Mouse (Mus musculus): ENCODE results near the gene Pick1. TPM values are rescaled to one million over a fixed set of nuclear protein-coding genes. Genes with fewer than 3 reads are reported as not detected.
A peak's percentile ranks its signal among the peaks of the same experiment; 100 is the strongest.

Pick1 gene
- 31.8 and 35.6 TPM in 2 replicates for polyA plus RNA-seq (2015; fragmentation: Nextera tagmentation; extraction: Ambion mirVana)

DNA sequence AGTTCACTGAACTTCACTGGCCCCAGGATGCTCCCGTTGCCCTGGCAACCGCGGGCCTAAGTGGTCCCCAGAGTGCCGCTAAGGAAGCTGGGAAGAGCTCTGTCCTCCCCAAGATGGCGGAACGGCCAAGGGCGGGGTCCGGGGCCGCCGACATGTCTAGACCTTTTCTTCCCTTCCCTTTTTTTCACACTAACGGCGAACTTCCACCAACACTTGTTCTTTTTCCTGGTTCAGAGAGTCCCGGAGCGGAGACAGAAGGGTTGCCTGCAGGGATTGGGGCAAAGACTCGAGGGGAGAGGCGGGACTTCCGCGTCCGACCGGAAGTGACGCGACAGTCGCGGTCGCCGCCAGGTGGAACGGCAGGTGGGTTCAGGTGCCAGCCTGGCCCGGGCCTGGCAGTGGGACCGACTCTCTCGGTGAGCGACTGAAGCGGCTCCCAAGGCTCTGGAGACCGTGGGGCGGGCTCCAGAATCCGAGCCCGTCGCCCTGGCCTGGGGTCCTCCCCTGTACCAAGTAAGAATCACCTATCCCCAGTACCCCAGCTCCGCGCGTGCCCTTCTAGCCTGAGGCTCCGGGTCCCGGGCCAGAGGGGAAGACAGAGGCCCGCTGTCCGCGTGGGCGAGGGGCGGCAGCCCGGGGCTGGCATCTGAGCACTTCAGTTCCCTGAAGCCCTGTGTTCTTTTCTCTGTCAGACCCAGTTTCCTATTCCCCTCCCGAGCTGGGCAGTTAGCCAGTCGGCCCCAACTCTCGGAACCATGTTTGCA is at the start of gene Pick1, which contains the start of gene Gm49486:
Gene Pick1, plus strand, starts transcription at position 116 of the 764 bp plus-strand sequence.
Gene Gm49486, plus strand, starts transcription at position 334 of the 764 bp plus-strand sequence.
- Histone ChIP-seq H3K4me3 (replicated peaks; ENCODE audit: low read depth, low read length) (peak within 1 kb of the TSS; percentile 53), H3K36me3 (ENCODE audit: insufficient read depth, low read length) (peaks cover 11% of the 10 kb centered on the region; the same call in 1 of the 2 replicates), H3K4me1 (replicated peaks; ENCODE audit: insufficient read depth, low read length) (peaks cover 4% of the 10 kb centered on the region; the same call in 1 of the 2 replicates), H3K9ac (ENCODE audit: low read depth, low read length) (peak within 1 kb of the TSS; percentile 74), H3K27me3 (ENCODE audit: insufficient read depth, low read length) (no peaks in the 10 kb centered on the region), H3K9me3 (replicated peaks; ENCODE audit: low read length) (no peaks in the 10 kb centered on the region), H3K27ac (peak within 1 kb of the TSS; percentile 95), H3K4me2 (ENCODE audit: low read length) (peak within 1 kb of the TSS; percentile 76)
- TF ChIP-seq CTCF (IDR thresholded peaks at IDR 0.05; ENCODE audit: low read depth): no peak
- under 1% methylated on average over 51 of the region's 51 CpGs for WGBS
- peak; percentile 87 for ATAC-seq (replicated peaks; ENCODE audit: low FRiP score, low read depth)
- peak; percentile 93 for DNase-seq (ENCODE audit: low spot score)

DNA sequence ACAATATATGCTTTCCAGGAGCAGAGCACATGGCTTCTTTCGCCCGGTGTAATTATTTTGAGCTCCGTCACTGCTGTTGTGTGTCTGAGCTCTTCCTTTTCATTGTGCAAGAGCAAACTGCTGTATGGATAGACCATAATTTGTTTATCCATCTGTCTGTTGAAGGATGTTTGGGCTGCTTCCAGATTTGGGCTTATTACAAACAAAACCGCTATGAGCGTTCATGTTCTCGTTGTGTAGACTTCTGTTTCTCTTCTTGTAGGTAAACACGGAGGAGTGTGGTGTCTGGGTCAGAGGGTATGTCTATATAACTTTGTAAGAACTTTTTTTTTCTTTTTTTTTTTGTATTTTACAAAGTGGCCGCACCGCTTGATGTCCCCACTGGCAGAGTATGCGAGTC is 43.8 kb upstream of the Pick1 start:
- no peak for TF ChIP-seq CTCF (IDR thresholded peaks at IDR 0.05; ENCODE audit: low read depth)
- Histone ChIP-seq H3K9ac (ENCODE audit: low read depth, low read length) (no peak overlapping the region), H3K4me1 (replicated peaks; ENCODE audit: insufficient read depth, low read length) (no peaks in the 10 kb centered on the region), H3K27me3 (ENCODE audit: insufficient read depth, low read length) (no peaks in the 10 kb centered on the region), H3K27ac (no peak overlapping the region), H3K9me3 (replicated peaks; ENCODE audit: low read length) (no peaks in the 10 kb centered on the region), H3K4me3 (replicated peaks; ENCODE audit: low read depth, low read length) (no peak overlapping the region), H3K36me3 (ENCODE audit: insufficient read depth, low read length) (no peaks in the 10 kb centered on the region), H3K4me2 (ENCODE audit: low read length) (no peak overlapping the region)
- no peak for ATAC-seq (replicated peaks; ENCODE audit: low FRiP score, low read depth)
- no peak for DNase-seq (ENCODE audit: low spot score)
- 70% methylated on average over 10 of the region's 10 CpGs for WGBS

DNA sequence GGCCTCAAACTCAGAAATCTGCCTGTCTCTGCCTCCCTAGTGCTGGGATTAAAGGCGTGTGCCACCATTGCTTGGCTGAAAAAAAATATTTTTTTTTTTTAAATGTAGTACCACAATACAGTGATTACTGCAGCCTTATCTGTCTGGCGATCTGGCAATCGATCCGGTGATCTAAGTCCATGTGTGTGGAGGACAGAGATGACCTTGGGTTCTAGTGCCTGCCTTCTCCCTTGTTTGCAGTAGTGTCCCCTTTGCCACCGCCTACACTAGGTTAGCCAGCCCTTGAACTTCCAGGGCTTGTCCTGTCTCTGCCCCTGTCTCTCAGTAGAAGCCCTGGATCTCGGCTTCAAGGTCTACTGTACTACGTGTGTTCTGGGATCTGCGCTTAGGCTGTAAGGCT is 41.2 kb upstream of the Pick1 start:
- Histone ChIP-seq H3K4me3 (replicated peaks; ENCODE audit: low read depth, low read length) (no peak overlapping the region), H3K4me2 (ENCODE audit: low read length) (no peak overlapping the region), H3K36me3 (ENCODE audit: insufficient read depth, low read length) (no peaks in the 10 kb centered on the region), H3K9me3 (replicated peaks; ENCODE audit: low read length) (no peaks in the 10 kb centered on the region), H3K27ac (no peak overlapping the region), H3K27me3 (ENCODE audit: insufficient read depth, low read length) (no peaks in the 10 kb centered on the region), H3K4me1 (replicated peaks; ENCODE audit: insufficient read depth, low read length) (peaks cover 1% of the 10 kb centered on the region; the same call in 1 of the 2 replicates), H3K9ac (ENCODE audit: low read depth, low read length) (no peak overlapping the region)
- no peak for TF ChIP-seq CTCF (IDR thresholded peaks at IDR 0.05; ENCODE audit: low read depth)
- WGBS: 84% methylated on average over 8 of the region's 8 CpGs
- DNase-seq (ENCODE audit: low spot score) (no peak), ATAC-seq (replicated peaks; ENCODE audit: low FRiP score, low read depth) (no peak)

DNA sequence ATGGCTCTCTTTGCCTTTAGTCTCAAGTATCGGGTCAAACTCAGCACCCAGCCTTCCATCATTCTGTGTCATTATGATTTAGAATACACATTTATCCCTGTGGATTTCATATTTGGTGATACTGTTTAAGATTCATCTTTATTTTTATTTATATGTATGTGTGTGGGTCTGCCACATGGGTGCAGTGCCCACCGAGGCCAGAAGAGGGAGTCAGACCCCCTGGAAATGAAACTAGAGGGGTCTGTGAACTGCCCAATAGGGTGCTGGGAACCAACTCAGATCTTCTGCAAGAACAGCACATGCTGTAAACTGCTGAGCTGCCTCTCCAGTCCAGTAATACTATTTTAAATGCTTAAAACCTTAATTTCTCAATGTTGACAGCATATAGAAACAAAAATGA is 37.5 kb upstream of the Pick1 start:
- Histone ChIP-seq H3K4me1 (replicated peaks; ENCODE audit: insufficient read depth, low read length) (peaks cover 5% of the 10 kb centered on the region; the same call in 1 of the 2 replicates), H3K9ac (ENCODE audit: low read depth, low read length) (no peak overlapping the region), H3K4me3 (replicated peaks; ENCODE audit: low read depth, low read length) (no peak overlapping the region), H3K27me3 (ENCODE audit: insufficient read depth, low read length) (no peaks in the 10 kb centered on the region), H3K9me3 (replicated peaks; ENCODE audit: low read length) (no peaks in the 10 kb centered on the region), H3K4me2 (ENCODE audit: low read length) (no peak overlapping the region), H3K36me3 (ENCODE audit: insufficient read depth, low read length) (no peaks in the 10 kb centered on the region), H3K27ac (no peak overlapping the region)
- ATAC-seq (replicated peaks; ENCODE audit: low FRiP score, low read depth) (no peak), DNase-seq (ENCODE audit: low spot score) (no peak)
- TF ChIP-seq CTCF (IDR thresholded peaks at IDR 0.05; ENCODE audit: low read depth): no peak
- WGBS: 93% methylated on average over 2 of the region's 2 CpGs

DNA sequence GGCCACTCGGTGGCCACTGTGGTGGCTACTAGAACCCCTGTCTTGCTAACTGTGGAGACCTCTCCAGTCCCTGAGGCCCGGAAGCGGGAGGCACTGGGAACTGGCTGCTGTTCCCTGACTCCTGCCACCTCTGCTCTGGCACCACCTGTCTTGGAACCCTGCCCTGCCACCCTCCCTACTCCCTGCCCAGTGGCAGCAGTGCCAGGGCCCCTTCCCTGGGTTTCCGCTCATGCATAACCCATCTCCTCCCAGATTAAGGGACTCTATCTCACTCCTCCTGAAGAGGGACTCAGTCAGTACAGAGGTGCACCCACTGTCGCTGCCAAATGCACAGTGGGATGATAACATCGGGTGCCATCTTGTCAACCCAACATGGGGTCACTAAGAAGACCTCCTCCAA is 36.5 kb upstream of the Pick1 start:
- 86% methylated on average over 6 of the region's 6 CpGs for WGBS
- H3K4me2 ChIP-seq (ENCODE audit: low read length): no peak overlapping the region
- no peaks in the 10 kb centered on the region for H3K27me3 ChIP-seq (ENCODE audit: insufficient read depth, low read length)
- H3K4me3 ChIP-seq (replicated peaks; ENCODE audit: low read depth, low read length): no peak overlapping the region
- H3K4me1 ChIP-seq (replicated peaks; ENCODE audit: insufficient read depth, low read length): peaks cover 5% of the 10 kb centered on the region; the same call in 1 of the 2 replicates
- H3K9me3 ChIP-seq (replicated peaks; ENCODE audit: low read length): no peaks in the 10 kb centered on the region
- no peak for TF ChIP-seq CTCF (IDR thresholded peaks at IDR 0.05; ENCODE audit: low read depth)
- DNase-seq (ENCODE audit: low spot score) (no peak), ATAC-seq (replicated peaks; ENCODE audit: low FRiP score, low read depth) (no peak)
- H3K9ac ChIP-seq (ENCODE audit: low read depth, low read length): no peak overlapping the region
- H3K27ac ChIP-seq: no peak overlapping the region
- H3K36me3 ChIP-seq (ENCODE audit: insufficient read depth, low read length): no peaks in the 10 kb centered on the region

DNA sequence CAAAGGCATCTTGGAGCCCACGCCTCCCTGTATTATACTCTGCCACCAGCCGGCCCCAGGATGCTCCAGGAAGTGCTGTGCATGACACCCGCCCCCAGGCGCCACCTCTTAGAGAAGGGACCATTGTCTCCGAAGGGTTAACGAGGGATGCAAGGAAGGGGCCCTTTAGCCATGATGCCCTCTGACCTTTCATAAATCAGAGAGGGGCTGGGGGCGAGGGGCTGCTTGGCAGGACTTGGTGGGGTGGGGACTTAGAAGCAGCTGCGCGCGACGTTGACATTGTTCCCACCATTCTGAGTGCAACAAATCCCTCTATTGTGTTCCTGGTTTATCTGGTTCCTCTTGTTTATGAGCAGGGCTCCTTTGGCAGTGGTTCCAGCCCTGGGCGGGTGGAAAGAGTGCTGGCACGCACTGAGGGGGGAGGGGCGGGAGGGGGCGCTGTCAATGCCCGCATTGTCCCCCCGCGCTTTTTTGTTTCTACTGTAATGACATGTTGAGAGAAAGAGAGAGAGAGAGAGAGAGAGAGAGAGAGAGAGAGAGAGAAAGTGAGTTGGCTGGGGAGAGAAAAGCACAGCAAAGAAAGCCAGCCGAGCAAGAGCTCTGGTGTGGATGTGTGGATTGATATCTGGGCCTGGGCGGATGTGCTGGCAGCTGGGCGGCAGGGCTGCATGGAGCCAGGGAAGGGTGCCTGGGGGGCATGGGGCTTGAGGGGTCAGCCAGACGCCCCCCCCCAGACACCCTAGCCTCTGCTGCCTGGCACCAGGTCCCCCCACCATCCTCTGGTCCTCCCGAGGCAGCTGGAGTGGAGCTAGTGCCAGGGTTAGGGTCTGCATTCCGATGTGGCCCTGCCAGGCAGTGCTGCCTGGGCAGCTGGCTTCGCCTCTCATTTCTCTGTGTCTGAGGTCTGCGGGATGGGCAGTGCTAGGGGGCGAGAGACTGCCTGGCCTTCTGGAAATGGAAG is 35.8 kb upstream of the Pick1 start:
- Histone ChIP-seq H3K27me3 (ENCODE audit: insufficient read depth, low read length) (no peaks in the 10 kb centered on the region), H3K4me2 (ENCODE audit: low read length) (peak overlapping the region; percentile 18; the same call in 1 of the 2 replicates), H3K9ac (ENCODE audit: low read depth, low read length) (no peak overlapping the region), H3K9me3 (replicated peaks; ENCODE audit: low read length) (no peaks in the 10 kb centered on the region), H3K4me1 (replicated peaks; ENCODE audit: insufficient read depth, low read length) (peaks cover 5% of the 10 kb centered on the region; the same call in 1 of the 2 replicates), H3K4me3 (replicated peaks; ENCODE audit: low read depth, low read length) (no peak overlapping the region), H3K27ac (no peak overlapping the region), H3K36me3 (ENCODE audit: insufficient read depth, low read length) (no peaks in the 10 kb centered on the region)
- DNase-seq (ENCODE audit: low spot score) (no peak), ATAC-seq (replicated peaks; ENCODE audit: low FRiP score, low read depth) (no peak)
- 39% methylated on average over 27 of the region's 27 CpGs for WGBS
- no peak for TF ChIP-seq CTCF (IDR thresholded peaks at IDR 0.05; ENCODE audit: low read depth)

Measured in kidney, postnatal 0 days (tissue).